Mouse (Mus musculus) embryonic facial prominence, embryonic 12.5 days (tissue): ENCODE measurements around the gene Il4ra. TPM values are rescaled to one million over a fixed set of nuclear protein-coding genes. Genes with fewer than 3 reads are reported as not detected.
A peak's percentile ranks its signal among the peaks of the same experiment; 100 is the strongest.

Source experiments
- ATAC-seq: fragments of 200-750 bp; cut with Nextera tagmentation; 2 replicates; pipeline ENCODE4 v1.8.0; 2017; ENCODE audit not compliant: insufficient number of reproducible peaks, insufficient read depth, low FRiP score, low TSS enrichment
- H3K27ac ChIP-seq: fragments of 300-500 bp; sonication (generic); 2 replicates; pipeline ENCODE4 v1.5.1; 2016; ENCODE audit warnings: mild to moderate bottlenecking
- H3K27me3 ChIP-seq: fragments of 300-500 bp; sonication (generic); 2 replicates; pipeline ENCODE4 v1.6.1; 2016; ENCODE audit warnings: mild to moderate bottlenecking, moderate library complexity
- H3K36me3 ChIP-seq: fragments of 300-500 bp; sonication (generic); 2 replicates; pipeline ENCODE4 v1.6.1; 2016; ENCODE audit warnings: mild to moderate bottlenecking
- H3K4me1 ChIP-seq: fragments of 300-500 bp; sonication (generic); 2 replicates; pipeline ENCODE4 v1.6.1; 2016
- H3K4me2 ChIP-seq: fragments of 300-500 bp; sonication (generic); replicated peaks from 2 replicates; pipeline ENCODE4 v1.6.1; 2016; ENCODE audit warnings: mild to moderate bottlenecking, moderate library complexity
- H3K4me3 ChIP-seq: fragments of 300-500 bp; sonication (generic); 2 replicates; pipeline ENCODE4 v1.5.1; 2016; ENCODE audit warnings: mild to moderate bottlenecking
- H3K9ac ChIP-seq: fragments of 300-500 bp; sonication (generic); 2 replicates; pipeline ENCODE4 v1.6.1; 2016; ENCODE audit warnings: mild to moderate bottlenecking, moderate library complexity
- H3K9me3 ChIP-seq: fragments of 300-500 bp; sonication (generic); 2 replicates; pipeline ENCODE4 v1.6.1; 2016; ENCODE audit warnings: mild to moderate bottlenecking, moderate library complexity
- WGBS: fragments of 180-500 bp; shearing (Covaris S2); methylation state at CpG from one replicate; pipeline ENCODE4 v1.1.7; 2016; 5-methylcytosine and 5-hydroxymethylcytosine counted together
- polyA plus RNA-seq: library from polyadenylated mRNA; unstranded; fragments of >200 nt; fragmentation: Nextera tagmentation; extraction: Ambion mirVana; gene quantifications from 2 replicates; pipeline ENCODE4 v1.2.1, GENCODE M21; 2016

Gene Il4ra
- 5.3 and 6.3 TPM in 2 replicates for polyA plus RNA-seq

DNA sequence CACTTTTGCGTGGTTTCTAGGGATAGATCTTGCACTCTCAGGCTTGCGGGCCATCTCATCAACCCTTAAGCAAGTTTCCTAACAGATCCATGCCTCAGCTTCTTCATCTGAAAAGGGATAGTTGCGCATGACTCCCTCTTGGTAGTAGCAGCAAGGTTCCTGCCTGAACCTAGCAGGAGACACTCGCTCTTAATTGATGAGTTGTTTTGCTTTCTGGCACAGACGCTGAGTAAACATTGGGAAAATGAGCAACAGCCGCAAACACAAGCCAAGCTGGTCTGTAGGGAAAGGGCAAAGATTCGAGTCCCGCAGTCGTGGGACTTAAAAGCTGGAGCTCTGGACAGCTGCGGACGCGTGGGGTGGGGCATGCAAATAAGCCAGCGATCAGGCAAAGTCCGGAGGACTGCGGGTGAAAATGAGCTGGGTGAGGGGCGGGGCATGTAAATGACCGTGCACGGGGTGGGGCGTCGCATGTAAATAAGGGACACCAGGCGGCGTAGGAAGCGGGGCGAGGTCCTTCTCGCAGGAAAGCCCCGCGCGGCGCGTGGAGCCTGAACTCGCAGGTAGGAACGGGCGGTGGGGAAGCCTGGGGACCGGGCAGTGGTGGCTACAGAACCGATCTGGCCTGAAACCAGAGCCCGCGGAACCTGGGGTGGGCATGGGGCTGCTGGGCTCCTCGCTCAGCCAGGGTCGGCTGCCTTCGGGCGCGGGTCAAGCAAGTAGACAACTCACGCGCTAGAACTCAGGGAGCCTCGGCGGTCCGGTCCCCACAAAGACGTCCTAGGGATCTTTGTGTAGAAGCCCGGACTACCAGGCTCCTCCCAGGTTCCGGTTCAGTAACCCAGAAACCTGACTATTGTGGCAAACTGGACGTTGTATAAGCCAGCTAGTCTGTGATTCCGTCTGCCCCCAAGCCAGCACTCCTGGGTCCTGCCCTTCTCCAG lies at the start of gene Il4ra:
Il4ra (plus strand) TSS at position 355 of the 944 bp plus-strand sequence.
- WGBS = 2% methylated on average over 52 of the region's 52 CpGs
- H3K4me3 ChIP-seq = peak within 1 kb of the TSS; percentile 57
- no peak within 1 kb of the TSS for H3K27ac ChIP-seq
- peaks cover 16% of the 10 kb centered on the region; the same call in 1 of the 2 replicates for H3K27me3 ChIP-seq
- H3K4me1 ChIP-seq = 0 out of 2 replicates have a peak, but pooled peaks cover 5% of the 10 kb centered on the region
- ATAC-seq = peak; percentile 86
- no peaks in the 10 kb centered on the region for H3K9me3 ChIP-seq
- H3K9ac ChIP-seq = peak within 1 kb of the TSS; percentile 52
- no peaks in the 10 kb centered on the region for H3K36me3 ChIP-seq
- H3K4me2 ChIP-seq = peak within 1 kb of the TSS; percentile 79

DNA sequence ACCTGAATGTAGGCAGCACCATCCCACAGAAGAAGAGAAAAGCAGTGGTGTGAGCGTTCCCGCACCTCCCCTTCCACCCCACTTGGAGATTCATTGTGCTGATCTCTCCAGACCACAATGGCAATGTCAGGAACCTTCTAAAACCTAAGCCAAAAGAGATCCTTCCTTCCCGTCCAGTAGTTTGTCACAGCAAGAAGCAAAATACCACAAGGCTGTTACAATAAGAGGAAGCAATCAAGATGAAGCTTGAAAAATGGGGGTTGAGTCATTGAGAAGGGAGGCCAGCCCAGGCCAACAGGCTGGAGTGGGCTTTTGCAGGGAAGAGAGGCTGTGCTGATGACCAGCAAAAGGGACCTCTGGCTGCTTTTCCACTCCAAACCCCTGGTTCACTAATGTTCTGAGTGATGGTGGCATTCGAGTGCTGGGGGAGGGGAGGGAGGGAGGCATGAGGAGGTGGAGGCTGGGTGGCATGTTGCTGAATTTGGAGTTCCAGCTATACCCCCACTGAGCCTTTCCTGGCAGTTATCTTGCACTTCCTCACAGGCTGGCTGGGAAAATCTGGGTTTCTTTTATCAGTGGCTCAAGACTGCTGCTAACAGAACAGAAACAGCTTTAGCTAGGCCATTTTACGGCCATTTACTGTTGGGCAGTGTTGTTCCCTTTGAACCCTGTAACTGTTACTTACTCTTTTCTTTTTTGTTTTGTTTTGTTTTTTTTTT lies 48.4 kb upstream of the Il4ra start:
- ATAC-seq = no peak
- WGBS = 89% methylated on average over 5 of the region's 5 CpGs

DNA sequence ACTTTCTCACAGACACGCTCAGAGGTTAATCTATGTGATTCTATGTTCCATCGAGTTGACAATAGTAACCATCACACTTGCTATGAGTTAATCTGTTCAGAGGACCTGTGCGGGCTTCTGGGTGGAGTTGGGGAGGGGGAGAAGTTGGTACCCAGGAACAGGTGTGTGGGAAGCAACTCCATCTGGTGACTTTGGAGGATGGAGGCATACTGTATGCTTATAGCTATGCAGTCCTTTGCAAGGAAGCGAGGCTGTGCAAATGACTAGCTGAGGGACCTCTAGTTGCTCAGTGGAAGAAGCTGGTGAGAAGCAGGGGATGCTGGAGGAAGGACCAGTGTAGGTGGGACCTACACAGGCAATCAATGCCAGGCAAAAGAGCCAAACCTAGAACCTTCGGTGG lies 47.3 kb upstream of the Il4ra start:
- Histone ChIP-seq H3K4me2 (no peak overlapping the region), H3K4me1 (no peaks in the 10 kb centered on the region), H3K4me3 (no peak overlapping the region), H3K9me3 (no peaks in the 10 kb centered on the region), H3K9ac (no peak overlapping the region), H3K27ac (no peak overlapping the region), H3K36me3 (no peaks in the 10 kb centered on the region), H3K27me3 (no peaks in the 10 kb centered on the region)
- WGBS = 87% methylated on average over 5 of the region's 5 CpGs
- no peak for ATAC-seq

More for the DNA sequence above, 48.4 kb upstream of the Il4ra start:
- Histone ChIP-seq H3K27me3 (no peaks in the 10 kb centered on the region), H3K9me3 (no peaks in the 10 kb centered on the region), H3K36me3 (no peaks in the 10 kb centered on the region), H3K4me1 (no peaks in the 10 kb centered on the region), H3K4me3 (no peak overlapping the region), H3K27ac (no peak overlapping the region), H3K4me2 (no peak overlapping the region), H3K9ac (no peak overlapping the region)

DNA sequence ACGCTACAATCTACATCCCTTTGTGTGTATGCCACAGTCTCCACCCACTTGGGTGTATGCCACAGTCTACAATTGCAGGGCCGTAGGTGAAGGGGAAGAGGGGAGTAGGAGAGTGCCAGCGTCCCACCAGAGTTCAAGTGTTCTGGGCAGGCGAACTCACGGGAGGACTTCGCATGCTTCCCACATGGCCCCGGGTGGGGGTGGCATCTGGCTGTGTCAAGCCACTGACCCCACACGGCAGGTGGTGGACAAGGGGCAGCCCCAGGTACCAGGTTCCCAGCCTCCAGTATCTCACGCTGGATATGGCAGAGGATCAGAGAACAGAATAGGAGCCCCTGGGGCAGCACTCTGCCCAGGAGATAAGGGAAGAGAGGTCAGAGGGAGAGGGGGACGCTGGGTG lies 46.4 kb upstream of the Il4ra start:
- H3K9ac ChIP-seq = no peak overlapping the region
- no peak overlapping the region for H3K27ac ChIP-seq
- no peak overlapping the region for H3K4me2 ChIP-seq
- 85% methylated on average over 10 of the region's 10 CpGs for WGBS
- no peaks in the 10 kb centered on the region for H3K9me3 ChIP-seq
- H3K36me3 ChIP-seq = no peaks in the 10 kb centered on the region
- no peaks in the 10 kb centered on the region for H3K27me3 ChIP-seq
- no peak overlapping the region for H3K4me3 ChIP-seq
- H3K4me1 ChIP-seq = no peaks in the 10 kb centered on the region
- no peak for ATAC-seq

DNA sequence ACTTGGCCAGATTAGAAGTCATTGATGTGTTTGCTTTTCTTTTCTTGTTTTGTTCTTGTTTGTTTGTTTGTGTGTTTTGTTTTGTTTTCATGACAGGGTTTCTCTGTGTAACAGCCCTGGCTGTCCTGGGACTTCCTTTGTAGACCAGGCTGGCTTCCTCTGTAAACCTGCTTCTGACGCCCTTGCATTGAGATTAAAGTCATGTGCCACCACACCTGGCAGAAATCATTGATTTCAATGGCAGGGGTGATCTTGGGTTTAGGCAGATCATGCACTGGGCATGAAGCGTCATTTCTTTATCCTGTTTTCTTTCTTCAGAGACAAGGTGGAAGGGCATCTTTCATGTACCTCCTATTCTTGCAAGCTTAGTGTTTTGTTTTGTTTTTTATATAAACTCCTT lies 44.6 kb upstream of the Il4ra start:
- Histone ChIP-seq H3K9me3 (no peaks in the 10 kb centered on the region), H3K4me3 (no peak overlapping the region), H3K4me1 (no peaks in the 10 kb centered on the region), H3K36me3 (no peaks in the 10 kb centered on the region), H3K27ac (no peak overlapping the region), H3K9ac (no peak overlapping the region), H3K27me3 (no peaks in the 10 kb centered on the region), H3K4me2 (no peak overlapping the region)
- WGBS = 83% methylated on average over 2 of the region's 2 CpGs
- no peak for ATAC-seq

DNA sequence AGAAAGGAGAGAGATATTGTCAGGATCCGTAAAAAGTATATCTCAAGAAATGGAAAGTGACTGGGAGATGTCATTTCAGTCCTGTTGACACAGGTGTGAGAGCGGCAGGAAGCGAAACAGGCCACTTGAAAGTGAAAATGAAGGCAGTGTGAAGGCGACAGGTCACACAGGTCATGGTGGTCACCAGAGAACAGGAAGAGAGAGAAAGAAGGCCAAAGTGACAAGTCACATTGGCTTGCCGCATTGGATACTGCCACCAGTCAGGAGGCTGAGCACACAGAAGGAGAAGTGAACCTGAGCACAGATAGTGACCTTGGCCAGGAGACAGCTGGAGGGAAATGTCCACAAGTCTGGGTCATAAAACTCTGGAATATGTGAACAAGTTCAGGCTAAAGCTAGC lies 40.5 kb upstream of the Il4ra start:
- no peak overlapping the region for H3K9ac ChIP-seq
- WGBS = 79% methylated on average over 5 of the region's 5 CpGs

DNA sequence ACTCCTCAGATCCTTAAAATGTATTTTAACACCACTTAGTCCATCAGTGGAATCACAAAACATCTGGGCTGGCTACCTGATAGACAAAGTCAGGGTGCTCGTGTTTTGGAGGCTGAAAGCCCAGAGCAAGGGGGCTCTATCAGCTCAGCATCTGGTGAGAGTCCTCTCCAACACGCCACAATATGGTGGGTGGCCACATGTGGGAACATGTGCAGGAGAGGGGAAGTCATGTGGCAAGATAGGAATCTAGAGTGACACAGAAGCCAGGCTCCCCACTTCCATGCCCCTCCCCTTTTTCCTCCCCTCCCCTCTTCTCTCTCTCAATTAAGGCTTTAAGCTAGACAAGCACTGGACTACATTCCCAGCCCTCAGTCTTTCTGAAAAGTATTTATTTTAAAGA lies 40.1 kb upstream of the Il4ra start:
- Histone ChIP-seq H3K27ac (no peak overlapping the region), H3K9me3 (no peaks in the 10 kb centered on the region), H3K4me3 (no peak overlapping the region), H3K27me3 (no peaks in the 10 kb centered on the region), H3K9ac (no peak overlapping the region), H3K4me1 (no peaks in the 10 kb centered on the region), H3K36me3 (no peaks in the 10 kb centered on the region), H3K4me2 (no peak overlapping the region)
- WGBS = 54% methylated on average over 2 of the region's 2 CpGs
- no peak for ATAC-seq

More for the DNA sequence above, 40.5 kb upstream of the Il4ra start:
- H3K4me1 ChIP-seq = no peaks in the 10 kb centered on the region
- H3K4me2 ChIP-seq = no peak overlapping the region
- no peak overlapping the region for H3K4me3 ChIP-seq
- ATAC-seq = no peak
- no peaks in the 10 kb centered on the region for H3K27me3 ChIP-seq
- no peak overlapping the region for H3K27ac ChIP-seq
- no peaks in the 10 kb centered on the region for H3K36me3 ChIP-seq
- no peaks in the 10 kb centered on the region for H3K9me3 ChIP-seq

DNA sequence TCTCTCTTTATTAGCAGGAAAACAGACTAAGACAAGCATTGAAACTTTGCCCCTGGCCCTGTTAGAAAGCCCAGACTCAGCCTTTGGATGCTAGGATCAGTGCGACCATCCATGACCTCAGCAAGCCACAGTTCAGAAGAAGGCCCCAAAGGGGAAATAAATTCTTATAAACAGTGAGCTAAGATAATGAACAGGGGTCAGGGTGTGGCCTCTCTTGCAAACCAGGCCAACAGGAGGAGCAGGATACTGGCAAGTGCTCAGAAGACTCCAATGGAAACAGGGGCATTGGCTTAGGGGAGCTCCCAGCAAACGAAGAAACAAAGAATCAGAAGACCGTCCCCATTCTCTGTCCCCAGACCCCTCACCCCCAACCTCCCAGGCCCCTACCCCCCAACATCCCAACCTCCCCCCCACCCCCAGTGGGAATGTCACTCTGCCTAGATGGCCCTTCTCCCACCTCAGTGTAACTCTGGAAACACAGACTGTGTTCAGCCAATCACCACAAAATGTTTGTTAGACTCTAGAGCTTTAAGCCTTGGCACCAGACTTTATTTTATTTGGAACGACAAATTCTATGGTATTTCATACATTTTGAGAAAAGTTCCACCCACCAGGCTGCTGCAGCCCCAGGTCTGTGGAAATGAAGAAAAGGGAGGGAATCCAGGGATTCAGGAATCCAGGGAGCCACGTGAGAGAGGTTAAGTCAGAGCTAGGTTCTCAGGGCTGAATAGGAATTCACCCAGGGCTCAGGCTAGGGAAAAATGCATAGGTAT lies 36.7 kb upstream of the Il4ra start:
- Histone ChIP-seq H3K27ac (no peak overlapping the region), H3K4me2 (no peak overlapping the region), H3K4me3 (no peak overlapping the region), H3K36me3 (no peaks in the 10 kb centered on the region), H3K4me1 (no peaks in the 10 kb centered on the region), H3K27me3 (no peaks in the 10 kb centered on the region), H3K9me3 (no peaks in the 10 kb centered on the region), H3K9ac (no peak overlapping the region)
- 68% methylated on average over 5 of the region's 5 CpGs for WGBS
- no peak for ATAC-seq

DNA sequence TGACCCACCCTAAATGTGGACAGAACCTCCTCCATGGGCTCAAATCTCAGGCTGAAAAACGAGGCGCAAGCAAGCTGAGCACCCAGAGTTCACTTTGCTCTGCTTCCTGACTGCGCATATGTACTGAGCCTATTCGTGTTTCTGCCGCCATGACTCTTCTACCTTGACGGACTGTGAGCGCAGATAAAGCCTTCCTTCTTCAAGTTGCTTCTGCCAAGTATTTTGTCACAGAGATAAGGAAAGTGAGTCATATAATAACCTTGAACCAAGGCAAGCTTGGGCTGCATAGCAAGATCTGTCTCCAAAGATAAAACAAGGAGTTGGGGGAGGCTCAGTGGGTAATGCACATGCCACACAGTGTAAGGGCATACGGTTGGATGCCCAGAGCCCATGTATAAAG lies 35.2 kb upstream of the Il4ra start:
- ATAC-seq = no peak
- Histone ChIP-seq H3K4me1 (no peaks in the 10 kb centered on the region), H3K4me3 (no peak overlapping the region), H3K36me3 (no peaks in the 10 kb centered on the region), H3K9ac (no peak overlapping the region), H3K27ac (no peak overlapping the region), H3K9me3 (no peaks in the 10 kb centered on the region), H3K4me2 (no peak overlapping the region), H3K27me3 (no peaks in the 10 kb centered on the region)
- WGBS = 93% methylated on average over 8 of the region's 8 CpGs

DNA sequence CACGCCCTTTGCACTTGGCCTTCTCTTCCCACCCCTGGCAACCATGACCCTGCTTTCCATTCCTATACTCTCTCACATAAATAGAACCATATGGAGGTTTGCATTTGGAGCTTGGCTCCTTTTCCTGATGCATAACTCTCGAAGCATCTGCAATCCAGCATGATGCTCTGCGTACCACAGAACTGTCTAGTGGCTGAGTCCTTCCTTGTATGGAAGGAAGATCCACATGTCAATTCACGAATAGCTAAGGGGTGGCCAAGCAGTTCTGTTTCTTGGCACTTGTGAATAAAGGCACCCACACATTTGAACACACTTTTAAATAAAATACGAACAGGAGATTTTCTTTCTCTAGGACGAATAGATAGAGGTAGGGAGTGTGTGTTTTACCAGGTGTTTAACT lies 34.5 kb upstream of the Il4ra start:
- no peaks in the 10 kb centered on the region for H3K36me3 ChIP-seq
- ATAC-seq = no peak
- H3K27me3 ChIP-seq = no peaks in the 10 kb centered on the region
- no peak overlapping the region for H3K27ac ChIP-seq
- no peaks in the 10 kb centered on the region for H3K9me3 ChIP-seq
- H3K9ac ChIP-seq = no peak overlapping the region
- no peaks in the 10 kb centered on the region for H3K4me1 ChIP-seq
- no peak overlapping the region for H3K4me3 ChIP-seq
- 64% methylated on average over 6 of the region's 6 CpGs for WGBS
- no peak overlapping the region for H3K4me2 ChIP-seq

DNA sequence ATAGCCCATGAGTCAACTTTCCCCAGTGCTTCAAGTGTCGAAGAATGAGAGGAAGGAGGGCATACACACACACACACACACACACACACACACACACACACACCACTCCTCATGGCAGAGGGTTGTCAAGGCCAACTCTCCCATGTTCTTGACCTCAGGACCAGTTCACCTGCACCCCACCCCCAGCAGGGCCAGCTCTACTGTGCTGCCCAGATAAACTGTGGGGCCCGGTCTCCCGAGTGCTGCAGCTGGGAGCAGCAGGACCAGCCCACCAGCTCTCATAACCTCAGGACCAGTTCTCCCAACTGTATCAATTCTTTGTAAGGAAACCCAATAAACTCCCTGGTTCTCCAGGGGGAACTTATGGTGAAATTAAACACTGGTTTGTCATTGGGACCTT lies 32.2 kb upstream of the Il4ra start:
- Histone ChIP-seq H3K4me2 (no peak overlapping the region), H3K4me3 (no peak overlapping the region), H3K9me3 (no peaks in the 10 kb centered on the region), H3K27me3 (no peaks in the 10 kb centered on the region), H3K4me1 (no peaks in the 10 kb centered on the region), H3K36me3 (no peaks in the 10 kb centered on the region), H3K27ac (no peak overlapping the region), H3K9ac (no peak overlapping the region)
- WGBS = 86% methylated on average over 3 of the region's 3 CpGs
- ATAC-seq = no peak
